Mouse (Mus musculus) MEL (cell line): Measurements from ENCODE around the gene Fam222b. TPM values are rescaled to one million over a fixed set of nuclear protein-coding genes. Genes with fewer than 3 reads are reported as not detected.

Experiments used
- DNase-seq: peaks from one replicate; pipeline ENCODE4 v3.0.0; 2011; ENCODE audit warnings: low read depth, low spot score
- H3K27ac ChIP-seq: 2 replicates; pipeline ENCODE4 v1.5.1; 2012; ENCODE audit warnings: low read depth, mild to moderate bottlenecking, control low read depth, low read length, moderate library complexity; ENCODE audit not compliant: control insufficient read depth
- H3K27me3 ChIP-seq, 2 experiments: fragments of 150-350 bp in 1 of 2; sonication (generic) in 1 of 2; 2 replicates each; pipeline ENCODE4 v1.6.1; 2012; ENCODE audit warnings: low read length in 2 of 2, mild to moderate bottlenecking in 2 of 2, improper control_type of control experiment in 1 of 2, moderate library complexity in 1 of 2; ENCODE audit not compliant: insufficient read depth in 2 of 2, control insufficient read depth in 1 of 2
- H3K36me3 ChIP-seq, 2 experiments: 2 replicates each; pipeline ENCODE4 v1.6.1; 2012 to 2014; ENCODE audit warnings: low read length in 2 of 2, improper control_type of control experiment in 1 of 2, inconsistent platforms in 1 of 2, mild to moderate bottlenecking in 1 of 2; ENCODE audit not compliant: insufficient read depth in 2 of 2, control insufficient read depth in 1 of 2
- H3K4me1 ChIP-seq, 2 experiments: fragments of 150-350 bp in 1 of 2; sonication (generic) in 1 of 2; 2 replicates each; pipeline ENCODE4 v1.6.1; 2012; ENCODE audit warnings: low read length in 2 of 2, improper control_type of control experiment in 1 of 2, mild to moderate bottlenecking in 1 of 2; ENCODE audit not compliant: insufficient read depth in 2 of 2, control insufficient read depth in 1 of 2
- H3K4me3 ChIP-seq, 2 experiments: fragments of 150-350 bp in 1 of 2; sonication (generic) in 1 of 2; 2 replicates each; pipeline ENCODE4 v1.5.1; 2012; ENCODE audit warnings: low read depth in 2 of 2, low read length in 2 of 2, mild to moderate bottlenecking in 2 of 2, moderate library complexity in 2 of 2, control low read depth in 1 of 2, improper control_type of control experiment in 1 of 2; ENCODE audit not compliant: control insufficient read depth in 1 of 2, insufficient read depth in 1 of 2
- H3K79me2 ChIP-seq: 2 replicates; pipeline ENCODE4 v1.6.1; 2012; ENCODE audit warnings: mild to moderate bottlenecking, low read length, moderate library complexity; ENCODE audit not compliant: control insufficient read depth, poor library complexity, insufficient read depth
- H3K9ac ChIP-seq: 2 replicates; pipeline ENCODE4 v1.6.1; 2012; ENCODE audit warnings: low read depth, mild to moderate bottlenecking, control low read depth, low read length, moderate library complexity; ENCODE audit not compliant: control insufficient read depth, poor library complexity, severe bottlenecking
- H3K9me3 ChIP-seq: fragments of 150-350 bp; sonication (generic); replicated peaks from 2 replicates; pipeline ENCODE4 v1.6.1; 2012; ENCODE audit warnings: mild to moderate bottlenecking, low read length, improper control_type of control experiment, moderate library complexity; ENCODE audit not compliant: insufficient read depth
- BHLHE40 ChIP-seq: IDR thresholded peaks from 2 replicates; pipeline ENCODE4 v1.6.1; 2012; ENCODE audit warnings: low read depth, mild to moderate bottlenecking, inconsistent platforms, low read length, improper control_type of control experiment, borderline replicate concordance
- CHD1 ChIP-seq: IDR thresholded peaks from 2 replicates; pipeline ENCODE4 v1.6.1; 2012; ENCODE audit warnings: low read depth, mild to moderate bottlenecking, inconsistent platforms, low read length, improper control_type of control experiment
- CHD2 ChIP-seq: IDR thresholded peaks from 2 replicates; pipeline ENCODE4 v1.6.1; 2011; ENCODE audit warnings: low read length, improper control_type of control experiment
- CTCF ChIP-seq, 3 experiments: IDR thresholded peaks in 2 of 3; conservative IDR thresholded peaks in 1 of 3; 2 replicates each; pipeline ENCODE4 v1.5.1; 2011 to 2012; ENCODE audit warnings: low read length in 3 of 3, low read depth in 2 of 3, mild to moderate bottlenecking in 2 of 3, improper control_type of control experiment in 1 of 3, inconsistent platforms in 1 of 3, mixed read lengths in 1 of 3, moderate library complexity in 1 of 3; ENCODE audit not compliant: control insufficient read depth in 1 of 3, insufficient read depth in 1 of 3, poor library complexity in 1 of 3, severe bottlenecking in 1 of 3
- ELF1 ChIP-seq: IDR thresholded peaks from 2 replicates; pipeline ENCODE4 v1.6.1; 2014; ENCODE audit warnings: low read depth, mild to moderate bottlenecking, inconsistent platforms, low read length, improper control_type of control experiment, moderate library complexity
- ETS1 ChIP-seq: IDR thresholded peaks from 2 replicates; pipeline ENCODE4 v1.6.1; 2012; ENCODE audit warnings: low read depth, mild to moderate bottlenecking, inconsistent platforms, low read length, improper control_type of control experiment, moderate library complexity
- HCFC1 ChIP-seq: IDR thresholded peaks from 2 replicates; pipeline ENCODE4 v1.6.1; 2012; ENCODE audit warnings: low read depth, mild to moderate bottlenecking, inconsistent platforms, low read length, improper control_type of control experiment, moderate library complexity
- JUND ChIP-seq: IDR thresholded peaks from 2 replicates; pipeline ENCODE4 v1.6.1; 2011; ENCODE audit warnings: low read depth, mild to moderate bottlenecking, improper control_type of control experiment, low read length
- KAT2A ChIP-seq: conservative IDR thresholded peaks from 2 replicates; pipeline ENCODE4 v1.6.1; 2012; ENCODE audit warnings: low read depth, low read length, improper control_type of control experiment, inconsistent platforms
- MAX ChIP-seq: IDR thresholded peaks from 2 replicates; pipeline ENCODE4 v1.6.1; 2011; ENCODE audit warnings: low read length, improper control_type of control experiment
- MAZ ChIP-seq: IDR thresholded peaks from 2 replicates; pipeline ENCODE4 v1.6.1; 2012; ENCODE audit warnings: low read depth, mild to moderate bottlenecking, inconsistent platforms, low read length, improper control_type of control experiment
- MXI1 ChIP-seq: IDR thresholded peaks from 2 replicates; pipeline ENCODE4 v1.6.1; 2011; ENCODE audit warnings: mild to moderate bottlenecking, low read depth, low read length, improper control_type of control experiment
- MYC ChIP-seq: IDR thresholded peaks from 2 replicates; pipeline ENCODE4 v1.6.1; 2011; ENCODE audit warnings: low read depth, mild to moderate bottlenecking, low read length, improper control_type of control experiment, moderate library complexity
- NELFE ChIP-seq: IDR thresholded peaks from 2 replicates; pipeline ENCODE4 v1.6.1; 2011; ENCODE audit warnings: low read depth, low read length, improper control_type of control experiment
- NRF1 ChIP-seq: IDR thresholded peaks from 2 replicates; pipeline ENCODE4 v1.6.1; 2014; ENCODE audit warnings: low read depth, mild to moderate bottlenecking, inconsistent platforms, low read length, improper control_type of control experiment, moderate library complexity; ENCODE audit not compliant: poor library complexity, insufficient read depth, severe bottlenecking
- POLR2A ChIP-seq, 2 experiments: IDR thresholded peaks; 2 replicates each; pipeline ENCODE4 v1.6.1; 2011 to 2012; ENCODE audit warnings: low read length in 2 of 2, mild to moderate bottlenecking in 2 of 2, control low read depth in 1 of 2, improper control_type of control experiment in 1 of 2, low read depth in 1 of 2, moderate library complexity in 1 of 2; ENCODE audit not compliant: control insufficient read depth in 1 of 2, insufficient read depth in 1 of 2, poor library complexity in 1 of 2
- POLR2AphosphoS2 ChIP-seq: IDR thresholded peaks from 2 replicates; pipeline ENCODE4 v1.6.1; 2011; ENCODE audit warnings: low read length, improper control_type of control experiment
- POLR2AphosphoS5 ChIP-seq: IDR thresholded peaks from 2 replicates; pipeline ENCODE4 v1.6.1; 2012; ENCODE audit warnings: low read depth, borderline replicate concordance, mild to moderate bottlenecking, inconsistent platforms, low read length, moderate library complexity, mixed read lengths
- RAD21 ChIP-seq: IDR thresholded peaks from 2 replicates; pipeline ENCODE4 v1.6.1; 2011; ENCODE audit warnings: mild to moderate bottlenecking, low read depth, low read length, improper control_type of control experiment
- SIN3A ChIP-seq: IDR thresholded peaks from 2 replicates; pipeline ENCODE4 v1.6.1; 2012; ENCODE audit warnings: low read length, improper control_type of control experiment, inconsistent platforms
- SMC3 ChIP-seq: IDR thresholded peaks from 2 replicates; pipeline ENCODE4 v1.6.1; 2011; ENCODE audit warnings: low read depth, low read length, improper control_type of control experiment
- TAL1 ChIP-seq: IDR thresholded peaks from 2 replicates; pipeline ENCODE4 v1.6.1; 2012; ENCODE audit warnings: mild to moderate bottlenecking, inconsistent platforms, low read length, moderate library complexity, mixed read lengths
- TBP ChIP-seq: IDR thresholded peaks from 2 replicates; pipeline ENCODE4 v1.8.0; 2011; ENCODE audit warnings: low read depth, low read length, improper control_type of control experiment
- TCF12 ChIP-seq: IDR thresholded peaks from 2 replicates; pipeline ENCODE4 v1.6.1; 2014; ENCODE audit warnings: low read depth, mild to moderate bottlenecking, inconsistent platforms, low read length, improper control_type of control experiment, moderate library complexity
- USF1 ChIP-seq: IDR thresholded peaks from 2 replicates; pipeline ENCODE4 v1.6.1; 2014; ENCODE audit warnings: low read depth, mild to moderate bottlenecking, inconsistent platforms, low read length, improper control_type of control experiment, moderate library complexity
- ZC3H11A ChIP-seq: IDR thresholded peaks from 2 replicates; pipeline ENCODE4 v1.6.1; 2012; ENCODE audit warnings: low read depth, mild to moderate bottlenecking, inconsistent platforms, low read length, improper control_type of control experiment
- ZMIZ1 ChIP-seq: IDR thresholded peaks from 2 replicates; pipeline ENCODE4 v1.6.1; 2012; ENCODE audit warnings: low read depth, mild to moderate bottlenecking, inconsistent platforms, low read length, improper control_type of control experiment, moderate library complexity
- ZNF384 ChIP-seq: IDR thresholded peaks from 2 replicates; pipeline ENCODE4 v1.6.1; 2012; ENCODE audit warnings: low read depth, mild to moderate bottlenecking, inconsistent platforms, low read length, improper control_type of control experiment
- polyA plus RNA-seq, 2 experiments: library from polyadenylated mRNA; stranded (reverse) in 1 of 2; unstranded in 1 of 2; fragments of >175 nt in 1 of 2; fragments of >200 nt in 1 of 2; gene quantifications; 2 replicates each; pipeline versions ENCODE4 v1.2.1 to v1.2.4; 2012; ENCODE audit warnings: low replicate concordance in 2 of 2, low read depth in 1 of 2; ENCODE audit not compliant: insufficient read length in 2 of 2, insufficient read depth in 1 of 2, missing spikeins in 1 of 2
- total RNA-seq: library from RNA; depleted of rRNA; stranded (reverse); fragments of 300-350 nt; gene quantifications from 2 replicates; pipeline ENCODE4 v1.2.3, GENCODE M21; 2012

Fam222b gene
- total and polyA plus RNA-seq, 3 experiments = 2.4 to 8.1 TPM; not detected in 1

DNA sequence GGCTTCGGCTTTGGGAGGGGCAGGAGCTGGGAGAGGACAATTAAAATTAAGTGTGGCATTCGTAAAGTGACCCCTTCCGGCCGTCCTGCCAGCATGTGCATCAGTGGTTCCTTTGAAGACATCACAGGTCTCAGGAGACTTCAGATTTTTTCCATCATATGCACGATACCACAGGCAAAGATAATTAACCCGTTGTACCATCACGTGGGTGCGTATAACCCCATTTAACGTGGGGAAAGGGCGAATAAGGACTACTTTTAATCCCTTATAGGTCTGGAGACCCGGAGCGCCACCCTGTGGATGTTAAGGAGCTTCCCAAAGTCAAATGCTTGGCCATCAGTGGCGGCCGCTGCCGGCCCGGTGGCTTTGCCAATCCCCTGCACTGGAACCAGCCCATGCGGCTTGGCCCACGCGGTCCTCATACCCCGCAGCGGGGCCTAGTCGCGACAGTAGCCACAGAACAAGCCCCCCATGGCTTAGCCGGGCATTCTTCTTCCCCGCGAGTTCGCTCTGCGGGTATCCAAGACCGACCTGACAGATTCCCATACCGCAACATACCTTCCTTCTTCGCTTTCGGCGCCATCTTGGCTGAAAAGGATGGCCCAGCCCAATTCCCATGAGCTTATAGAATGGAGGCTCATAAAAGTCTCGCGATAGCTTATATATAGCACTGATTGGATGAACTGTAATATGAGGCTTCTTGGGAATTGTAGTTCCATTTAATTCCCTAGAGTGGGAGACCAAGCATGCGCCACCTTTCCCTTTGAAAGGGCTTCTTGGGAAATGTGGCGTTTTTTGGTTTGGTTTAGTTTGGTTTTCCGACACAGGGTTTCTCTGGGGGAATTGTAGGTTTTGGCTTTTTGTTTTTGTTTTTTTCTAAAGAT is 88.7 kb downstream of the Fam222b start, which contains the start of gene Rpl23a:
TSS of gene Rpl23a (minus strand) at position 624 of the 884 bp plus-strand sequence.
- no peaks in the 10 kb centered on the region for H3K9me3 ChIP-seq
- H3K27me3 ChIP-seq = no peaks in the 10 kb centered on the region
- H3K36me3 ChIP-seq = peaks cover 12 to 34% of the 10 kb centered on the region in 2 experiments
- peak within 1 kb of the TSS; percentile 91 for H3K9ac ChIP-seq
- TF ChIP-seq HCFC1 = peak; percentile 99
- TF ChIP-seq MAZ = no peak
- peak; percentile 50 for TF ChIP-seq MAX
- TF ChIP-seq ZMIZ1 = peak; percentile 98
- peak; percentile 95 for TF ChIP-seq MYC
- TF ChIP-seq ETS1 = no peak; the same call in 1 of the 2 replicates
- no peak for TF ChIP-seq JUND
- TF ChIP-seq POLR2A (IDR thresholded peaks at IDR 0.05; ENCODE audit: control insufficient read depth in 1 of 2, insufficient read depth in 1 of 2, low read depth in 1 of 2, low read length in 2 of 2, poor library complexity in 1 of 2) = peak; percentile 89 to 99; a peak in 3 of 4 replicates
- TF ChIP-seq MXI1 = peak; percentile 69; the same call in 1 of the 2 replicates
- TF ChIP-seq CHD2 = peak; percentile 99
- TF ChIP-seq TCF12 = peak; percentile 82; the same call in 1 of the 2 replicates
- peak in 2 of 3 experiments; percentile 33 to 42; a peak in 3 of 6 replicates for TF ChIP-seq CTCF (IDR thresholded peaks at IDR 0.05 in 2 of 3, conservative IDR thresholded peaks at IDR 0.05 in 1 of 3; ENCODE audit: control insufficient read depth in 1 of 3, insufficient read depth in 1 of 3, low read depth in 2 of 3, low read length in 3 of 3, poor library complexity in 1 of 3, severe bottlenecking in 1 of 3)
- no peak for TF ChIP-seq RAD21
- no peak for TF ChIP-seq ZC3H11A
- peak; percentile 99 for TF ChIP-seq NELFE
- TF ChIP-seq TAL1 = no peak
- peak; percentile 98 for TF ChIP-seq POLR2AphosphoS2
- TF ChIP-seq POLR2AphosphoS5 = peak; percentile 91; the same call in 1 of the 2 replicates
- peak; percentile 99 for TF ChIP-seq TBP
- TF ChIP-seq ZNF384 = peak; percentile 12; the same call in 1 of the 2 replicates
- TF ChIP-seq SIN3A = peak; percentile 88
- peak; percentile 74 for TF ChIP-seq USF1
- TF ChIP-seq ELF1 = no peak
- TF ChIP-seq BHLHE40 = no peak
- TF ChIP-seq CHD1 = peak; percentile 63; the same call in 1 of the 2 replicates
- TF ChIP-seq NRF1 = peak; percentile 73
- 0 out of 2 replicates have a peak, but pooled peaks have one; percentile 12 for TF ChIP-seq SMC3
- peak; percentile 98 for TF ChIP-seq KAT2A
- H3K4me3 ChIP-seq = peak within 1 kb of the TSS; percentile 62 to 72
- peaks cover 4 to 19% of the 10 kb centered on the region in 2 experiments; a peak in 3 of 4 replicates for H3K4me1 ChIP-seq
- peak; percentile 98 for DNase-seq
- peaks cover 31% of the 10 kb centered on the region for H3K79me2 ChIP-seq
- peak within 1 kb of the TSS; percentile 89 for H3K27ac ChIP-seq
